Mouse (Mus musculus) bone marrow, adult 2 months (tissue): ENCODE results near the gene Bach1. TPM values are rescaled to one million over a fixed set of nuclear protein-coding genes. Genes with fewer than 3 reads are reported as not detected.

Source experiments
- H3K27ac ChIP-seq: fragments of 200-500 bp; 2 replicates; pipeline ENCODE4 v1.5.1; 2012; ENCODE audit warnings: low read depth, mild to moderate bottlenecking, control low read depth, inconsistent platforms, low read length; ENCODE audit not compliant: control insufficient read depth, poor library complexity, insufficient read depth
- H3K4me1 ChIP-seq: fragments of 200-500 bp; 2 replicates; pipeline ENCODE4 v1.6.1; 2011; ENCODE audit warnings: low read length; ENCODE audit not compliant: control insufficient read depth, insufficient read depth
- H3K4me3 ChIP-seq: fragments of 200-500 bp; replicated peaks from 2 replicates; pipeline ENCODE3; 2011; ENCODE audit warnings: mild to moderate bottlenecking, low read depth, low read length, control low read depth; ENCODE audit not compliant: control insufficient read depth
- CTCF ChIP-seq: fragments of 200-500 bp; IDR thresholded peaks from 2 replicates; pipeline ENCODE4 v1.5.1; 2011; ENCODE audit warnings: low read length, control low read depth; ENCODE audit not compliant: control insufficient read depth, insufficient read depth
- POLR2A ChIP-seq: fragments of 200-500 bp; IDR thresholded peaks from 2 replicates; pipeline ENCODE4 v1.6.1; 2011; ENCODE audit warnings: low read depth, mild to moderate bottlenecking, control low read depth, low read length, borderline replicate concordance; ENCODE audit not compliant: control insufficient read depth
- WGBS: fragments of 180-500 bp; shearing (Covaris S2); methylation state at CpG from one replicate; pipeline ENCODE4 v1.1.7; 2018; 5-methylcytosine and 5-hydroxymethylcytosine counted together
- polyA plus RNA-seq: library from polyadenylated mRNA; stranded (reverse); fragments of >200 nt; gene quantifications from 2 replicates; pipeline ENCODE4 v1.2.4, GENCODE M21; 2011; ENCODE audit warnings: low replicate concordance; ENCODE audit not compliant: missing spikeins, insufficient read depth, insufficient read length

Gene Bach1
- polyA plus RNA-seq, 1 experiment: 14.9 TPM

DNA sequence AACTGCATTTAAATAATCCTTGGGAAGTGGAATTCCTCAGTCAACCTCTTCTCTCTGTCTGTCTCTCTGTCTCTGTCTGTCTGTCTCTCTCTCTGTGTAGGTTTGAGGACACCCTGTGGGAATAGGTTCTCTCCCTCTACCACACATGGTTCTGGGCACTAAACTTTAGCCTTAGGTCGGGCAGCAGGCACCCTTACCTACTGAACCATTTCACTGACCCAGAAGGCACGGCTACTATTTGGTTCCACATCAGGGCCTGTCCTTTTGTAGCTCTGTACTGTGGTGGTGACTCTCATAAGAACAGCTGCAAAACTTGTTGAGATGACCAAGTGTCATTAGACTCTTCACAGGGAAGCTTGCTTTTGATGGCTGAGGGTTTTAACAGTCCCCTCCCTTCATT, 3.1 kb downstream of the Bach1 start:
- WGBS: 72% methylated on average over 2 of the region's 2 CpGs
- peaks cover 11% of the 10 kb centered on the region for H3K4me1 ChIP-seq
- H3K27ac ChIP-seq: no peak overlapping the region
- TF ChIP-seq CTCF (no peak), POLR2A (no peak)
- no peak overlapping the region for H3K4me3 ChIP-seq

DNA sequence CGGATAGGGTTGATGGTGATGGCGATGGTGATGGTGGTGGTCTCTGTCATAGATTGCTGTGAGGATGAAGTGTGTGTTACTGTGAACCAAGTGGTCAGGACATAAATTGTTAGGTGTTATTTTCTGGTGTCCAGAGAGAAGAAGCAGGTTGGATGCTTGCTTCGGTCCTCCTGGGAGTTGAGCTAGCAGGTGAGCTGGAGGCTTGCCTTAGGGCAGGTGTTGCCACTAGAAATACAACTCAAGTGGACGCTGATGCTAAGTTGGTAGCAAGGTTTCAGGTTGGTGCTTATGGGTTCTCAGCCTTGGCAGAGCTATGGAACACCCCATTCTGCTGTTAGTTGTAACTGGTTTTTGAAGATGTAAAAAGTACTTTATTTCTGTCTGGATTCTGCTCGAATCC, 4.1 kb downstream of the Bach1 start:
- no peak overlapping the region for H3K27ac ChIP-seq
- 89% methylated on average over 5 of the region's 5 CpGs for WGBS

DNA sequence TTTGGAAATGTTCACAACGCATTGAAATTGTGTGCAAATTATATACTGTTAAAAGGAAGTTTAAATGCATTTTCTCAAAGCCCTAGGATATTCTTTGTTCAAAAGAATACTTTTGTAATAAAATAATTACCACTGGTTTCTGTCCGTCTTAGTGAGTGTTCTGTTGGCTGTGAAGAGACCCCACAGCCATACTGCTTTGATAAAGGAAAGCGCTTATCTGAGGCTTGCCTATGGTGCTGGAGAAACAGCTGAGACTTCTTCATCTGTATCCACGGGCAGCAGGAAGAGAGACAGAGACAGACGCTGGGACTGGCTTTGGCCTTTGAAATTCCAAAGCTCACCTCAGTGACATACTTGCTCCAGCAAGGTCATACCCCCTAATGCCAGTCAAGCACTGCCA, 5.5 kb downstream of the Bach1 start:
- H3K27ac ChIP-seq: no peak overlapping the region
- 55% methylated on average over 5 of the region's 5 CpGs for WGBS
- peaks cover 13% of the 10 kb centered on the region for H3K4me1 ChIP-seq
- no peak for TF ChIP-seq POLR2A
- no peak for TF ChIP-seq CTCF
- no peak overlapping the region for H3K4me3 ChIP-seq

More for the DNA sequence above, 4.1 kb downstream of the Bach1 start:
- Histone ChIP-seq H3K4me1 (peaks cover 10% of the 10 kb centered on the region), H3K4me3 (no peak overlapping the region)
- TF ChIP-seq POLR2A: no peak
- no peak for TF ChIP-seq CTCF

DNA sequence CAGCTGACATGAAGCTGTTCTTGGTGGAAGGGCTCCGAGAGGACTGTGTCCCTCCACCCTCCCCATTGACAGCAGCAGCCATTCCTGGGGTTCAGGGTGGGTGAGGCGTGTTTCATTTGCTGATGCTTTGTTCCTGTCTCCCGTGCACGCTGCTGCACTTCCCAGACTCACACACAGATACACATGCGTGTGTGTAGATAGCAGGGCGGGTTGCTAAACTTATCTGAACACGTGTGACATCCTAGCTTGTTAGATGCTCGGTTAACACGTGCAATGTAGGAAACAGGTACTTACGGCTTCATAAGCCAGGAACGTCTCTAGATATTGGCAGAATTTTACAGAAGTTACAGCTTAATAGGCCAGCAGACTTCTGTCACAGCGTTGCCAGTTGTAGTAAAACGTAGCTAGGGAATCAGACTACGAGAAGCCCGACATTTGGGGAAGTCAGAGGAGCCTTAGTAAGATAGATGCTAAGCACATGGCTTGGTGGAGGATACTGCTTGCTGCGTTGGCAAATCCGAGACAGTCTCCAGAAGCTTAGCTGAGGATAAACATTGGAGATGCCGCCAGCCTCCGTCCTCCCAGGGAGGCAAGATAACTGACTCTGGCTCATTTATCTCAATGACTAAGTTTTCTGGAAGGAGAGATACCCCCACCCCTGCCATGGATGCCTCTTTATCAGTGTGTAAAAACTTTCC, 7.3 kb downstream of the Bach1 start:
- peak overlapping the region; percentile 1; the same call in 1 of the 2 replicates for H3K27ac ChIP-seq
- 11% methylated on average over 19 of the region's 19 CpGs for WGBS
- H3K4me3 ChIP-seq: peak overlapping the region; percentile 6
- TF ChIP-seq POLR2A (no peak), CTCF (no peak)
- H3K4me1 ChIP-seq: peaks cover 14% of the 10 kb centered on the region

DNA sequence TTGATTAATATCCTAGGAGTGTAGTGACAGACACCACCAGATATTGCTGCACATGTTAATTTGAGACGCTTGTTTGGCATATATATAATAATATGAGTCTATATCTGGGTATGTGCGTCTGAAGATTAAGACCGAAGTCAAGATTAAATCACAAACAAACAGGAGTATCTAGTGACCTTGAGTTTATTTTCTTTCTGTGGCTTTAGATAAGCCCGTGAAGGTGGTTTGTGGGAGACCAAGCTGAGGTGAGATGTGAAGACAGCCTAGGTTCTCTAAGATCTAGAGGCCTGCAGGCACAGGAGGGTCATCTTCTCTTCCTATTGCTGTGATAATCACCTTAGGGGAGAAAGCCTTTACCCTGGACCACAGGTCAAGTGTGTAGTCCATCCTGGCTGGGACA, 8.6 kb downstream of the Bach1 start:
- Histone ChIP-seq H3K27ac (no peak overlapping the region), H3K4me3 (no peak overlapping the region), H3K4me1 (peaks cover 17% of the 10 kb centered on the region)
- TF ChIP-seq POLR2A (no peak), CTCF (no peak)
- WGBS: 54% methylated on average over 4 of the region's 4 CpGs

DNA sequence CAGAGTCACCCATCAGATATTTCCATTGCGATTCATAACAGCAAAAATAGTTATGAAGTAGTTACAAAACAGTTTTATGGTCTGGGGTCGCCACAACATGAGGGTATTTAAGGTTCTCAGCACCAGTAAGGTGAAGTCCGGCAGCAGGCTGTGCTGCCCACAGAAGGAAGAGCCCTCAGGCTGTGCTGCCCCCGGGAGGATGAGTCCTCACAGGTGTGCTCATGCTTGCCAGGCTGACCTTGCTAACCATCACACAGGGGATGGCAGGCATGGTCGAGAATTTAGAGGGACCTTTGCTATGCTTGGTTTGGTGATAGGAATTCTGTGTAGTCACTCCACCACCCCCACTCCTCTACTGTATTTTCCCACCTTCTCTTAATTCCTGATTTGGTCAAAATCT, 9.8 kb downstream of the Bach1 start:
- Histone ChIP-seq H3K27ac (no peak overlapping the region), H3K4me3 (no peak overlapping the region), H3K4me1 (peaks cover 17% of the 10 kb centered on the region)
- 53% methylated on average over 5 of the region's 5 CpGs for WGBS
- TF ChIP-seq CTCF: no peak
- TF ChIP-seq POLR2A: no peak

DNA sequence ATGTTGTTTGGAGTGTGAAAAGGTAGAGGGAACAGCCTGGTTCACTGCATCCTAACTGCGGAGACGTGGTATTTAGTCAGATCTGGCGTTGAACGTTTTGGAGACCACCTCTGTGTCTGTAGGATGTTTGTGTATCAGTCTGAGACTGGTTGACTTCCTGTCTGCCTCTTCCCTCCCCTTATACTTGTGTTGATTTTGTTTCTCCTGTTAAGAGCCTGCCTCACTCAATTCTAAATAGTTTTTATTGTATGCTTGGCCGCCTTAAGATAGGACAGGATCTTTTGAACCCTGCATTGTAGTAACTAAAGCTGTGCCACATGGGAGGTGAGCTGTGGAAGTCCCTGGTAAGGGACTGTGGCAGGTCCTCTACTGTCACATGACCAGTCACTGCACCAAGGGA, 10.4 kb downstream of the Bach1 start:
- Histone ChIP-seq H3K27ac (no peak overlapping the region), H3K4me1 (peaks cover 19% of the 10 kb centered on the region), H3K4me3 (no peak overlapping the region)
- WGBS: 27% methylated on average over 5 of the region's 5 CpGs
- TF ChIP-seq POLR2A (no peak), CTCF (no peak)

DNA sequence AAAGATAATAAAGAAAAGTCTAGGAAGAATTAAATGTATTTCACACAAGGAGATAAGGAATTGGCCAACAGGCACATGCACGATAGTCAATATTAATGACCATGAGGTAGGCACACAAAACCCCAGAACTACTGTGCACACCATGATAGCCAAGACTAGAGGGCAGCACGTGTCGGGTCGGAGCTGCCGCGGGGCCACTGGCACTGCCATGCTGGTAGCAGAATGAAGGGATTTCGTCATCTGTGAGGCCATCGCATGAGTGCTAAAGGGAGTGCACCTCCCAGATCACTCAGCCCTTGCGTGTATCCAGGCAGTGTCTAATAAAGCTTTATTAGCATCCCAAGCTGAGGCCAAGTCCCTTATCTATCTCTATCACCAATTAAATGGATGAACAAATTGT, 11.2 kb downstream of the Bach1 start:
- peaks cover 19% of the 10 kb centered on the region for H3K4me1 ChIP-seq
- WGBS: 68% methylated on average over 9 of the region's 9 CpGs
- no peak overlapping the region for H3K4me3 ChIP-seq
- no peak for TF ChIP-seq POLR2A
- TF ChIP-seq CTCF: no peak
- H3K27ac ChIP-seq: no peak overlapping the region
